Mouse (Mus musculus) 416B (cell line): ENCODE measurements around the gene Man1a2.

Experiments
- DNase-seq: peaks from one replicate; pipeline ENCODE4 v3.0.0; 2011; ENCODE audit warnings: low read depth

Gene Man1a2

DNA sequence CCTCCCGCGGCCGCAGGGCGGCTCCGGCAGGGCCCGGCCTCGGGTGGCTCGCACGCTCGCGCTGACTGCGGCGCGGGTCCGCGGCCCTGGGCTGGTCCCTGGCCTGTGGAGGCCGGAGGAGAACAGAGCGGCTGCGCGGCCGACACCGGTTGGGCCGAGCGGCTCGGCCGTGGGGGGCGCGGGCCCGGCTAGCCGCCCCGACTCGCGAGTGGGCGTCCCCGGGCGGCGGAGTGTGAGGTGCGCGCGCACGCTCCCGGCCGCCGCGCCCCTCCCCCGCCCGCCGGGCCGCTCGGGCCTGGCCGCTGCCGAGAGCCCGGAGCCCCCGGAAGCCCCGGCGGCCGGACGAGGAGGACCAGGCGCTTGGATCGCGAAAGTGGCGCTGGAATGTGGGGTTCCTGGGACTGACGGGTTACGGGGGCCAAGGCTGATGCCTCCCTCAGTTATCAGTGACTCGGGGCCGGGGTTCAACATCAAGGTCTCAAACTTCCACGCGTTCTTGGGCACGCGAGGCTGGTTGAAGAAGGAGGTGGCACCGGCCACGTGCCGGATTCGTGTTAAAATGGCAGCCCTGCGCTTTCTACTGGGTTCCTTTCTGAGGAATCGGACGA lies 564 bp upstream of the Man1a2 start:
- peak; percentile 66 for DNase-seq

DNA sequence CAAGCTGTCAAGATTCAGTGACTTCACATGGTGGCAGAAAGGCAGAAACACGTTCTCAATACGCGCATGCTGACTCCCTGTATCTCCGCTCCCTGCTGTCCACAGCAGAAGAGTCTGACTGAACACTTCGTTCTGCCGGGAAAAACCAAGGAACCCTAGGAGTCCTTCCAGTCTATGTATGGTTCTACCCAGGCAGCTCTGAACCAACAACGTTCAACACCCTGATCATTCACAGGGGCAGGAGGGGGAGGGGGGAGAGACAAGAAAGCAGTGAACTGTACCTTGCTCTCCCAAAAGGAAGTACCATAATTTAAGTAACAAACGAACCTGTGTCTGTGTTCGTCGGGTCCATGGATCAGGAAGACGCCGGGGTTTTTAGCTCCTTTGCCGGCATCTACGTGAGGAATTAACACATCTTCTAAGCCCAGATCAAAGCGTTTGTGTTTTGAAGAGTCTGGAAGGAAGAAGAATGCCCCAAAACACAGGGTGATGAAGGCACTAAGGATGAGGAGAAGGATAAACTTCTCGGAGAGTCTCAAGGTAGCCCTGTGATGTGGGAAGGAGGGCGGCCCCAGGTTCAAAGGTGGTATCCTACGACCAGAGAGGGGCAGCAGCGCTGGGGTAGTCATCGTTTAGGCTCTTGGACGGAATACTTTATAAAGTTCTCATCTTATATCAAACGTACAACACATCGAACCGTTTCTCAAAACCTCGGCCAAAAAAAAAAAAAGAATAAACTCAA lies 898 bp downstream of the Man1a2 start:
- peak; percentile 43 for DNase-seq

DNA sequence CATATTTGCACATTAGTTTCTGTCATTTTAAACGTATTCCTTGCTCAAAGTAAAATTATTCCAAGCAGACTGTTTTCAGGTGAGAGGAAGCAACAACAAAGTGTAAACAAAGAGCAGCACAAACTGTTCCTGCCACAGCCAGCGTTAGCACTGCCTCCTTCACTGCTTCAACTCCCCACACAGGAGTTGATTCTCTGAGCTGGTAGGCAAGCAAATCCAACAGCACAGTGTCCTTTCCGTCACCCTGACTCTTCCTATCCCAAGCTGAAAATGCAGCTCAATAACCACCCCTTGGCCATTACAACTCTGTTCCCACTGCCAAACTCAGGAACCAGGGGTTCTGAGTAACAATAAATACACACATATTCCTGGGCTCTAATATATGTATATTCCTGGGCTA lies 2.5 kb downstream of the Man1a2 start:
- DNase-seq, result peak; percentile 26

DNA sequence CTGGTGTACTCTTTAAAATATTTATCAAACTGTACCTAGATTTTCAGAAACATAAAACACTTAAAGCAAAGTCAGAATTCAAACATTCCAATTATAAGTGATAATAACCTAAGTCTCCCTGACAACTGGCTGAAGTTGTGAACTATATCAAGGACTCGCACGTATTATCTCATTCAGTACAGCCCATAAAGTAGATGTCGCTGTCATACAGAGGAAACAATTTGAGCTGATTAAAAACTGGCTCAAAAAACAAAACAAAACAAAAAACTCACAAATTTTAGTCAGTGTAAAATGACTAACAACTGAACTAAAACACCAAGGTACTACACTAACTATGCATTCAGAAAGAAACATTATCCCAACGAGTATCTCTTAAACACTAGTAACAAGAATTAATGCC lies 3.0 kb downstream of the Man1a2 start:
- peak; percentile 23 for DNase-seq

DNA sequence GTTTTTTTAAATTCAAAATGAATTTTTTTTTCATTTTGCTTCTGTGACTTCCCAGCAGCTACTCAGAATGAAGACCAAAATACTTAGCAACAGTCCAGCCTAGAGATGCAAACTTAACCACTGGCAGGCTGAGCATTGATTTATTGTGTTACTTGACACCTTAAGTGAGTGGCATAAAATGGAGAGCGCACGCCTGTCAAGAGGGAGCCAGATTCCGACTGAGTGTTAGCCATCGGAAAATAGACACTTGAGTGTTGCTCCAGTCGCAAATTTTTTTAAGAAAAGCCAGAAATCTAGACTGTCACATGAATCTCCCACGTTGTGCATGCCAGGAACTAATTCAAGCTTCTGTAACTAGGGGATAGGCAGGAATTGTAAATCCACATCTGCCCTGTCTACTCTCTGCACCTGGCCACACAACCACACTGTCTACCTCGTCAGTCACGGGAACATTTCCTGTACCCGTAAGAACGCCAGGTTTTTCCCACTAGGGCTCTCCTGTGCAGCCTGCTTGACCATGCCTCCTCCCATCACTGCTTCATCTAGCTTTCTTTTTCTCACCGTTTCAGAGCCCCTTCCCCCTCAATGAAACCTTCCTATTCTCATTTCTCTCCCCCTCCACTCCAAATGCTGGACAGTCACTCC lies 3.7 kb downstream of the Man1a2 start:
- peak; percentile 20 for DNase-seq

DNA sequence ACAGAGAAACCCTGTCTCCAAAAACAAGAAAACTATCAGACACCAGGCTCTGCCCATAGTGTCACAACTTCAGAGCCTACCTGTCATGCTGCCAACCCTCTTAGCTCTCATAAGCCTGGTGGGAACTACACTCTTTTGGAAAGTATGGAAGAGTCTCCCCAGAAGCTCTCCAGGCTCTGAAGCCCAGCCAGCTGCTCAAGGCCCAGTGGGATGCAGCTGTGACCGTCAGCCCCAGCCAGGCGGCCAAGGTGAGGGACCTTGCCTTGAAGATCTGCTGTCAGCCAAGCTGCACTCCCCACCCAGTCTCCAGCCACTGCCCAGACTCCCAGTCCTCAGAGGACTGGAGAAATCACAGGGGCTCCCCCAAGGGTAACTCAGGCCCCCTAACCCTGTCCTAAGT lies 5.1 kb downstream of the Man1a2 start:
- no peak for DNase-seq

DNA sequence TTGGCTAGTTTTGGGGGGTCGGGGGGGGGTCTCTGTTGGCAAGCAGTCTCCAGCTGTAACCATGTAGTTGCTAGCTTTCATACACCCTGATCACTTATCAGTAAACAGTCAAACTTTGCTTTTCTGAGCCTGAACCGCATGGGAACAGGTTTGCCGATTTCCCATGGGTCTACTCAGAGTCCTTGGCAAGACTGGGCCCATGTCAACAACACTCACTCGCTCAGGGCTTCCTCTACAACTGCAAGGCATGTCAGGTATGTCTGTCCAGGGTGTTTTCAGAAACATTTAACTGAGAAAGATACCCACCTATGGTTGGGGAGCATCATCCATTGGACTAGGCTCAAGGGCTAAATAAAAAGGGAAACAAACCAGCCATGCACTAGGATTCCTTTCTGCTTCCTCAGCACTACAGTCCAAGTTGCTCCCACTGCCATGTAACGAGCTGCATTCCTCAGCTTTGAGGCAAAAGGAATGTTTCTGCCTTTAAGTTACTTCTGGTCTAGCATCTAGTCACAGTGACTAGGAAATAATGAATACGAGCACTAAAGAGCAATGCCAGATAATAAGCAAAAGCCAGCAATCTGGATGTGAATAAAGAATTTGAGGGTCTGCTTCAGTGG lies 6.2 kb downstream of the Man1a2 start:
- DNase-seq, result no peak

DNA sequence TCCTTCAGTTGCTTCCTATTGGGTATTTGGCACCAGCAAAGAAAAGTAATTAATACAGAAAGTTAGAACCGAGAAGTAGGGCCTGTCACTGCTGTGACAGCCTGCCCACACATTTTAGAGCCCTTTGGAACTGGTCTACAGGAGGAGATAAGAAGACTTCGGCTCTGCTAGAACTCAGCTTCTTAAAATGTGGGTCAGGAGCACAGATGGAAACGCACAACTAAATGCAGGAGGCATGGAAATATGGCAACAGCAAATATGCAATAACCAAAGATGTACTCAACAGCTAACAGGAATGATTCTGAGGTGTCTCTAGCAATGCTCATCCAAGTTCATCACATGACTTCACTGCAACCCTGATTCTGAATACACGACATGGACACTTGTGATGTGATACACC lies 10.2 kb downstream of the Man1a2 start:
- DNase-seq, result no peak

DNA sequence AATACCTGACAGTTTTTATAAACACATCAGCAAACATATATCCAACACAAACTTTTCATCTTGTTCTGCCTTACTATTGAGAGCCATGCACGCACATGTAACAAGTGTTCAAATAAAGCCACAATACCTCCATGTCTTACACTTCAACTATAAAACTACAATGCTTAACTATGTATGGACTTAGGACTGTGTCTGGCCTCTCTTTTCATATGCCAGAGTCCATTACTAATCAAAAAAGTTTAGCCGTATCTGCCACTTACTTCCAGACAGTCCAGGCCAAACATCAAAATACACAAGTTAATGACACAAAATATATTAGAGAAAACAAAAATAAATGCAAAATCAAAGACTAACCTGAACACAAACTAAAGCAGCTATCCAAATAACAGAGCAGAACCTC lies 14.9 kb downstream of the Man1a2 start:
- DNase-seq, result no peak

DNA sequence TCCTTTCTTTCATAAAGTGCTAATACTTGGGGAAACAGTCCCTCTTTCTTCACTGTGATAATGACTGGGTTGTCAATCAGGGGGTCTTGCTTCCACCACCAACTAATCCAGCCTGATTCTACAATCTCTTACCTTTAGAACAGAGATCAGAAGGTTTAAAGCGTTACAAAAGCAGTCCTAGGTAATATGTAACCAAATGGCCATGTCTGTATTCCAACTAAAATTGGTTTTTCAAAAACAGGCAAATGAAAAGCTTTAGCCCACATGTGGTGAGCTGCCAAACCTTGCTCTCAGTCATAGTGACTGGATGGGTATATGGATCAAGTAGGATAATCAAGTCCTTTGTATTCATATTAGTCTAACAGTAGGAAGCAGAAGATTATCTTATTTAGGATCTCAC lies 32.0 kb downstream of the Man1a2 start:
- DNase-seq, result no peak

DNA sequence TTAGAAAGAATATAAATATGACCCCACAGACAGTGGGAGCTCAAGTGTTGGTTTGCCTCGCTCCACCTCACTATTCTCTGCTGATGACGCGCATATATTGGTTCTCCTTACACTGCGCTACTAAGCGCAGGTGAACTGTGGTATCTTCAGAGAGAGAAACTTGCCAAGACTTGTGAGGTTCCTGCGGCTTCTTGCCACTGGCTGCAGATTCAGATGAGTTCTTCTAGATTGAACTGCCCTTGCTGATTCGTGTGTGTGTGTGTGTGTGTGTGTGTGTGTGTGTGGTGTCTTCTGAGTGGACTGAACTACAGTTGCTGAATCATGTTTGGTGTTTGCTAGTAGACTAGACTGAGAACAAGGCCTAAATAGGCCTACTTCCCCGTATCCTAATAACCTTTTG lies 43.7 kb downstream of the Man1a2 start:
- DNase-seq, result peak; percentile 26

DNA sequence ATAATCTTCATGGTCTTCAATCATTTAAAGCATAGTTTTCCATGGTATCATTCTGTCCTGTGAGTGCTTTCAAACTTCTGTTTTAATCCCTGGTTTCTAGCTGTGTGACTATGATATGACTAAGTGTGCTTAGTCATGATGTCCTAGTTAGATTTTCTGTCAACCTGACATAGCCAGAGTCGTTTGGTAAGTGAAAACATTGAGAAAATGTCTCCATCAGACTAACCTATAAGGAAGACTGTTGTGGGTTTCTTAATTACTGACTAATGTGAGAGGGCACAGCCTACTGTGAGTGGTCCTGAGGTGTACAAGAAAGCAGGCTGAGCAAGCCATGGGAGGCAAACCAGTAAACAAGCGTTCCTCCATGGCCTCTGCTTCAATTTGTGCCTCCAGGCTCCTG lies 49.0 kb downstream of the Man1a2 start:
- peak; percentile 74 for DNase-seq

DNA sequence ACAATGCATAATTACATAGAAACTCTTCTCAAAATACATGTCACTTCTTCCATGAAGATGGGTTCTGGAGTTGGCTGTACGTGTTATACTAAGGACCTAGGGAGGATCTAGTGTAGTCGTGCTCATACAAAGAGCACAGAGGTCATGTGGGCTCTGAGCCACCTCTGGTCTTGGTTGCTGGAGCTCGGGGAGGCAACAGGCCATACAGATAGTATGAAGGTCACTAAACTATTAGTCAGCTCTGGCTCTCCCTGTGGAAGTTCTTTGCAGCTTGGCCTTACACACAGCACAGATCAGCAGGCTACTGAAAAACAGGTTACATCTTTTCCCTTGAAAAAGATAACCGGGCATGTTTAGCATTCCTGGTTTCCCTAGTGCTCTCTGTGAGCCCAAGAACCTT lies 50.5 kb downstream of the Man1a2 start:
- no peak for DNase-seq

DNA sequence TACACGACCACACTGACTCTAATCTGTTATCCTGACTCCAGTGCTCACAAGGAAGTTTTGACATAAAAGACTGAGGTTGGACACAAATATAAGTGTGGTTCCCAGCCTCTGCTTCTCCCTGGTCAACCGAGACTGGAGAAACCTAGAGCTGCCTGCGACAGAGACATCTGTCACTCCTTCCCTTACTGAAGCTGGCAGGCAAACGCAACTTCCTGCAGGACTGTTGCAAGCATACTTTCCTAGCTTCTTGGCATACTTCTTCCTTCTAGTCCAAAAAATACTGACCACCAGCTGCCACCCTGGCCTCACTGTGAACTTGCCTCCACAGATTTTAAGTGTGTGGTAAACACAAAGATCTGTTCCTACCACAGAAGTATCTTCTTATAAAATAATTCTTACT lies 66.8 kb downstream of the Man1a2 start:
- DNase-seq, result peak; percentile 76

DNA sequence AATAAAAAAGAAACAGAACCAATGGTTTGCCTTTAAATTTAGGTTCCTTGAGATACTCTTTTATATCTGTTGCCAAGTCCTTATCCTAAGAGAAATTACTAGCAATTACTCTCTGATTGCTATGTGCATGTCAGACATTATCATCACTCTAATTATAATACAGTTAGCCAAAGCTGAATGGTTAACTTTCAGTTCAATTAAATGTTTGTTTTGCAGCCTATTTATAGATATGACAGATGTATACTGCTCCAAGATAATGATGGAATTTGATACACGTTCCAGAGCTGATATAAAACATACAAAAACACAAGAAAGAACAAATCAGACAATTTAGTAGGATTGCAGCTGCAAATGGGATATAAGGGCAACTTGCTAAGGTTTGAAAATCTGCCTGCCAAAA lies 74.4 kb downstream of the Man1a2 start:
- no peak for DNase-seq

DNA sequence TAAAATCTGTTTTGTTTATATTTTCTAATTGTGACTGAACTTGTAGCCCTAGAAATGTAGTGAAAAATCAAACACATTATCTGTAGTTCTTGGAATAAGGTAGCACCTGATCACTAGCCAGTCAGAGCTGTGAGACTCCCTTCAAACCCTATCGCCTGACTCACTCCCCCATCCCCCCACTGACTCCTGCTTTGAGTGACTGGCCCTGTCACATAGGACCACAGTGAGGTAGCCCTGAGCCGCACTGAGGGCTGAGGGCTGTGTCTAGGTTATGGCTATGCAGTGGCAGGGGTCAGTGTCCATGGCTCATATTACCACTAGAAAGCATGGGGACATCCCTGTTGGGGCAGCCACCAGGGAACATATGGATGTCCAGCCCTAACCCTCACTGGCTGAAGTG lies 80.8 kb downstream of the Man1a2 start:
- no peak for DNase-seq

DNA sequence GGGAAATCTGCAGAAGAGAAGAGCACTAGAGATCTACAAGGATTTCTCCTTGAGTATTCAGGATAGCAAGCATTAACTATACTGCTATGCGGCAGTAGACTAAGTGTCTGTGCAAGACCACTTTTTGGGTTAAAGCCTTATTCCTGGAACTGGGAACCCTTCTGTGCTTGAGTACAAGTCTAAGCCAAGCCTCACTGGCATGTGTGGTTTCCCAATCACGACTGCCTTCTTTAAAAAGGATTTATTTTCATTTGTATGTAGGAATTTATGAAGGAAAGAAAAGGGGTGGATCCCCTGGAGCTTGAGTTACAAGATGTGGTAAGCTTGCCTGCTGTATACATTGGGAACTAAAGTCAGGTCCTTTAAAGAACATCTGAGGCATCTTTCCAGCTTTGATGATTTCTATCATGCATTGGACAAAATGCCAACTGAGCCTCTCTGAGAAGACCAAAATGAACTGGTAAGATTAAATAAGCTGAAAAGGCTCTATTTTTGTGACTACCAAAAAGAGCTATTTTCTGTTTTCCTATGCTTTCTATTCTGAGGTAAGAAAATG lies 86.0 kb downstream of the Man1a2 start:
- DNase-seq, result no peak

DNA sequence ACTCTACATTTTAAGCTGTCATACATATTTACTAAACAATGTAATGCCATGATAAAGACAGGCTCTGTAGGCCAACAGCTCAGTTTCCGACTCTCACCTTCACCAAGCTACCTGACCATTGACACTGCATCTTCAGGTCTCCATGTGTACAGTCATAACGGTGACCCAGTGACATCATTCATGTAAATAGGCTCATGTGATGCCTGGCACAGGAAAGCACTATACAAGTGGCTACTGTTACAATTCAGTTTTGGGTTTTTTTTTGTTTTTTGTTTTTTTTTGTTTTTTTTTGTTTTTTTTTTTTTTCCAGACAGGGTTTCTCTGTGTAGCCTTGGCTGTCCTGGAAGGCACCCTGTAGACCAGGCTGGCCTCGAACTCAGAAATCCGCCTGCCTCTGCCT lies 94.2 kb downstream of the Man1a2 start:
- no peak for DNase-seq

DNA sequence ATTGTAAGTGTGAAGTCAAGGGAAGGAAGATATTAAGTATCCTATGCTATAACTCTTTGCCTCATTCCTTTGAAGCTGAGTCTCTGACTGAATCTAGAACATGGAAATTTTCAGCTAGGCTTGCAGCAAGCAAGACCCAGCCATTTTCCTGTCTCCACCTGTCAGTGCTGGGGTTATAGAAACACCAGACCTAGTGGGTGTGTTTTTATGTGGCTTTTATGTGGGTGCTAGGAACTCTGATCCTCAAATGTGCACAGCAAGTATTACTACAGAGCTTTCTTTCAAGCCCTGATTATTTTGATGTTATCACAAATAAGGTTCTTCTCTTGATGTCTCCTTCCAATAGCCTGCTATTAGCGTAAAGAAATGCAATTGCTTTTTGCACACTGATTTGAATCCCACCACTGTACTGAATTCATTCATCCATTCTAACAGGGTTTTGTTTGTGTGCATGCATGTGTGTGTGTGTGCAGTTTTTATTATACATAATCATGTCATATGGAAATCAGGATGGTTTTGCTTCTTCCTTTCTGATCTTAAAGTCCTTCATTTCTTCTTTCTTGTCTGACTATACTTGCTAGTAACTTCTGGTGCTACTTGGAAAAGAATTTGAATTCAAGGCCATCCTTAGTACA lies 102.5 kb downstream of the Man1a2 start:
- DNase-seq, result no peak

DNA sequence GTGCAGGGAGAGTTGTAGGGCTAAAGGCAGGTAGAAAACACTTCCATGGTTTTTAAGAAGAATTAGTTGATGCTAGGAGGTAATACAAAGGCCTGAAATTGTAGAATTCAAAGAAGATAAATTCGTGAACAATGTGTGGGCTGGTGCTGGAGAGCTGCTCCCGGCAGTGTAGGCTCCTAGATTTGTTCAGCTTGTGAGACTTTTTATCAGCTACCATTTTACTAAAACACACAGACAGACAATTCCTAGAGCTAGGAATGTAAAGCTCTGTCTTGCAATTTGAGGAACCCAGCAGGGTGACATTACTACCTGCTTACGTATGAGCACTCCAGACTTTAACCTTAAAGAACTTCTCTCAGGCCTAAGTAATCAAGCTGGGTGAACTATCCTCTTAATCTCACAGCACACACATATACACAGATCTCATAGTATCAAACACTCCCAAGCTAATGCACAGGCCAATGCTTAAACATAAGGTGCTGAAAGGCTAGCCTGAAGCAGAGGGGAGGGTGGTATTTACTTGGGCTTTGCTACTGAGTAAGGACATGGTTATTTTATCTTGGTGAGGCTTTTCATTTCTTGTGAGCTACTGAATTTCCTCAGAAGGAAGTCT lies 112.6 kb downstream of the Man1a2 start:
- DNase-seq, result no peak

DNA sequence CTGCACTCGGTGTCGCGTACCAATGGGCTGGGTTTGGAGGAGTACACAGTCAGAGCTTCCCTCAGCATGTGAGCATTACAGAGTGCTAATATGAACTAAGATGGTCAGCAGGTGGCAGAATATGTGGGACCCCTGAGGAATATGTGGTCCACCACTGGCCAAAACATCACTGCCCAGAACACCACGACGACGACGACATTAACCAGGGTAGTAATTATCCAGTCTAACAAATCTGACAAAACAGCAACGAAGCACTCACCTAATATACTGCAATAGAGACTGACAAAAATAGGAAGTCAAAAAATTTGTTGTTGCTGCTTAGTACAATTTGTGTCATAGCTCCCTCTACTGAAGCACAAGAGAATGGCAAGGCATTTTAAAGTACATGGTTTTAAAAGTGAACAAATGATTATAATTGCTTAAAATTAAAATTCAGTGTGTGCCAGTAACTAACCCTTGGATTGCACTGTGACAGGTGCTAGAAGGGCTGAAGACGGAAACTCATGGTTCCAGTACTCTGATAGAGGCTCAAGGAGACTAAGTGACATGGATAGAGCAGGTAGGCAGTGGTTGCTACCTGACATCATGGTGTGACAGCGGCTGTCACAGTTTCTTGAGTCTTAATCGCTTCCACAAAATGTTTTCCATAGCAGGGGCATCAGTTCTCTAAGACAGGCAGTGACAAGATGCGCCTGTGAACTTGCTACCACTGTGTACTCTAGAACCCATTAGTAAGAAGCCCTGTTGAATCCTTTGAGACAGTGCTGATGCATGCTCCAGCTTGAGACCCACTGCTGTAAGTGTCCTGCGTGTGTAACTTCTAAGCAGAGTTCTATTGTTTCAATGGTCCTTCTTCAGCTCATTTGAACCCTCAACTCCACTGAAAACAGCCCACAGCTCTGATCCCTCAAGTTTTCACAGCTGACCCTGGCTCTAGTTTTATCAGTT lies 116.6 kb downstream of the Man1a2 start:
- DNase-seq, result peak; percentile 61
